Mouse (Mus musculus): ENCODE measurements around the gene Nhp2.
"Not testable (repeated sequence)": the region's sequence is repeated elsewhere in the genome, so short reads cannot be mapped to it uniquely, and the experiment has no call there.

Gene Nhp2

DNA sequence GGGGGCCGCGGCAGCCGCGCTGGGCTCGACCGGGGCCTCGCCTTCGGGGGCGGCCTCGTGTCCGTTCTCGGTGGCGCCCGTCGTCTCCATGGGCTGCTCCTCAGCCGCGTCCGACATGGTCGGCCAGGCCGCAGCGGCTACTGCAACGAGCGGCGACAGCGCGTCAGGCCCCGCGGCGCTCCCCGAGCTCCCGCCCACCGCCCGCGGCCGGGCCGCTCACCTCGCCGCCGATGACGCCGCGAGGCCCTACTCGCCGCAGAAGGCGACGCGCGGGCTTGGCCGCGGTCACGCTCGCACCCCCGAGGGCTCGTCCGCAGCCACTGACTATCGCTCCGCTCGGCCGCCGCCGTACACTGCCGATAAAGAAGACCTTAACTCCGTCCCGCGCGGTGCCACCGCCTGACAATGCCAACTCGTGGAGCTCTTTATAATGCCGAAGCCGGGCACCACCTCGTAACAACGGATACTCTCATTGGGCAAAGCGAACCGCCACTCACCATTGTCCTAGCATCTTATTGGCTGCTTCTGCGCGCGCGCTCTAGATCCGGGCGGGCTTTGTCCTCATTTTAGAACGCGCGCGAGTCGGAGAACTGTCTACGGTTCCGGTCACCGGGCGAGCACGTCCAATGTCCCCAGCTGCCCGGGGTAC lies 13.0 kb upstream of the Nhp2 start, which contains the start of gene Hnrnpab:
TSS of gene Hnrnpab (minus strand) at position 401 of the 649 bp plus-strand sequence.
- DNase-seq (ENCODE audit: low spot score in 2 of 2), result peak; percentile 97

DNA sequence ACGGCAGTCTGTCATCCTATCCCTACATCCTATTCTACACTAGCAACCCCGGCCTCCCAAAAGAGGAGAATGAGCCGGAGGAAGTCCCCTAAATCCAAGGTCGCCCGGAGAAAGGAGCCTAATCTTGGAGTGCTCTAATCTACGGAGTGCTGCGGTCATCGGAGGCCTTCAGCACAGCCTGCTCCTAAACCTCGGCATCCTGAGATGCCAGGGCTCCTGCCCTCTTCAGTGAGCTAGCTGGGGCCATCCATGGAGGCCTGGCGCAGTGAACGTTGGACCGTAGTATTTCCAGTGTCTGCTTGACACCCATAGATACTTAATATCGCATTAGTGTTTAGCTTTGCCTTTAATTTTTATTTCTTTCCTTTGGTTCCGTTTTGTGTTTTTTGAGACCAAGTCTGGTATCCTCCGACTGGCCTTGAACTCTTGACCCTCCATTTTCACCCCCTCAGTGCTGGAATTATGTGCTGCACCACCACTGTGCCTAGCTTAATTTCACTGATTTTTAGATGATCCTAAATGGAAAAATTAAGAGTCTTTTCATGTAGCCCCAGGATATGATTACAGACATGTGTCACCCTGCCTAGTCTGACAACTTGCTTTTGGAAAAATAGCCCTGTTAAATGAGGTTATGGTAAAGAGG lies 12.3 kb upstream of the Nhp2 start:
- no peak for DNase-seq (ENCODE audit: low spot score in 2 of 2)

DNA sequence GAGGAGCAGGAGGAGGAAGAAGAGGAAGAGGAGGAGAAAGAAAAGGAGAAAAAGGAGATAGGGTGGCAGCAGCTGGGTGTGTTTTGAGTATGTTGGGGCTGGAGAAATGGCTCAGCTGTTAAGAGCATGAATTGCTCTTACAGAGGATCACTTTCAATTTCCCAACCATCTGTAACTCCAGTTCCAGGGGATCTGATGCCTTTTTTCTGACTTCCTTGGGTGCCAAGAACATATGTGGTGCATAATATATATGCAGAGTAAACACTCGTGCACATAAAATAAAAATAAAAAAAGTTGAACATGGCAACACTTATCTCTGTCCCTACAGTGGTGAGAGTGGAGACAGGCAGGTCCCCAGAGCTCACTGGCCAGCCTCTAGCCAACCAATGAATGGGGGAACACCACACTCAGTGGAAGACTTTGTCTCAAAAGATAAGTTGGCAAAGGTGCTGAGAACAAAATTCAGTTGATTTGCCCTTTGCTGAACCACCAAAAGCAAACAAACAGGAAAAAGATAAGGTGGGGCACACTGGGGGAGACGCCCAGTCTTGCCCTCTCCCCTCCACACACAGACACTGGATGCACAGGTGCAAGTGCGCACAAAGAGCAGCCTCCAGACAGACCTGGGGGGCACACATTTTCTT lies 10.1 kb upstream of the Nhp2 start:
- DNase-seq (ENCODE audit: low spot score in 2 of 2), result no peak

DNA sequence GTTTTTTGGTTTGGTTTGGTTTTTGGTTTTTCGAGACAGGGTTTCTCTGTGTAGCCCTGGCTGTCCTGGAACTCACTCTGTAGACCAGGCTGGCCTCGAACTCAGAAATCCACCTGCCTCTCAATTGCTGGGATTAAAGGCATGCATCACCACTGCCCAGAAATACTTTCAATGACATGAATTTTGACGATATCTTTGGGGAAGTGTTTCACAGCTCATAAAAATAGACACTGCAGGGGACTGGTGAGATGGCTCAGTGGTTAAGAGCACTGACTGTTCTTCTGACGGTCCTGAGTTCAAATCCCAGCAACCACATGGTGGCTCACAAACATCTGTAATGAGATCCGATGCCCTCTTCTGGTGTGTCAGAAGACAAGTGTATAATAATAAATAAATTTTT lies 9.6 kb upstream of the Nhp2 start:
- not testable (repeated sequence) for DNase-seq (ENCODE audit: low spot score in 2 of 2)

DNA sequence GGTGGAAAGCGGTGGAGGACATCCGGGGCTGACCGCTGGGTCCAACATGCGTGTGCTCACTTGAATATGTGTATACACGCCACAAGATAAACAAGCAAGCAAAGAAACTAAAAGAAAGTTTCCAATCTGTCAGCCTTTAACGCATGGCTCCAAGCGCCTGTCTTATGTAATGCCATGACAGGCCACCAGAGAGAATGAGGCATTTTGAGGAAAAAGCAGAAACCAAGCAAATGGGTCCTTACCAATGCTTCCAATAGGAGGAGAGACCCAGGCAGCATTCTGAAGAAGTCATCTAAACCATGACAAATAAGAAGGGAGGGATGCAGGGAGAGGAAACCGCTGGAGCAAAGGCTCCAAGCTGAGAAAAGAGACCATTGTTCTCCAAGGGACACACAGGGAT lies 5.3 kb upstream of the Nhp2 start:
- DNase-seq (ENCODE audit: low spot score in 2 of 2), result no peak

DNA sequence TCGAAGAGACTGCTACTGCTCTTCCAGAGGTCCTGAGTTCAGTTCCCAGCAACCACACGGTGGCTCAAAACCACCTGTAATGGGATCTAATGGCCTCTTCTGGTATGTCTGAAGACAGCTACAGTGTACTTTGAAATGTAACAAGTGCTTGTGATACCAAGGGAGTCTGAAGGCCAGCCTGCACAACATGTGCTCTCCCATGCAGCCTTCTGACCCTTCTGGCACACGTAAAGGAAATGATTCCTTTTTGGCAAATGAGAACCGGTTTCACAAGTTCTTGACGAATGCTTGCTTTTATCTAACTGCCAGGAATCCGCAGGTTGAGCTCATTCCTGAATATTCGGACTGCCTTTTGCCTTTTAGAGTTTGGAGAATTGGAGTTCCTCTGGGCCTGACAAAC lies 4.4 kb upstream of the Nhp2 start:
- no peak for DNase-seq (ENCODE audit: low spot score in 2 of 2)

DNA sequence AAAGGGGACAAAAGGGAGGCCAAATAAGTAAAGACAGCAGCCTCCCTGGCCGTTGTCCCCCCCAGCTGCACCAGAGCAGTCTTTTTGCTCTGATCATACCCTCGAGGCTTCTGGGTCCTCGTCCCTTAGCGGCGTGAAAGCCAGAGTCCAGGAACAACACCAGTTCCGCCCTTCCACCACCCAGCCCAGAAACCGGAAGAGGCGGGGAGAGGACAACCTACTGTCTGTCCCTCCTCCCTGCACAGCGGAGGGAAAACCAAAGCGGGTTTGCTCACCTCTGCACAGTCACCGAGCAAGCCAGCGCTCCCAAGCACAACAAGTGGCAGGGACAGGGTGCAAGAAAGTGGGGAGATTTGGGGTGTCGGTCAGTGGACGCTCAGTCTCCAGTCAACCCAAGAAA lies 3.9 kb upstream of the Nhp2 start:
- peak; percentile 56 to 58 for DNase-seq (ENCODE audit: low spot score in 2 of 2)

DNA sequence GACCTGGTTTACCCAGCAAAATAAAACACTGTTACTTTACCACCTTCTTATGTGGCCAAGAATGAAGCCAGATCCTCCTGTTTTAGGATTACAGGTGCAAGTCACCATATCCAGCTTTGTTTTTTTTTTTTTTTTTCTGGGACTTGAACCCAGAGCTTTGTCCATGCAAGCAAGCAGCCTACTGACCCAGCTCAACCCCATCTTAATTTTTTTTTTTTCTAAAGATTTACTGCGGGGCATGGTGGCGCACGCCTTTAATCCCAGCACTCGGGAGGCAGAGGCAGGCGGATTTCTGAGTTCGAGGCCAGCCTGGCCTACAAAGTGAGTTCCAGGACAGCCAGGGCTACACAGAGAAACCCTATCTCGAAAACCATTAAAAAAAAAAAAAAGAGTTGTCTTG lies 3.4 kb upstream of the Nhp2 start:
- DNase-seq (ENCODE audit: low spot score in 2 of 2), result not testable (repeated sequence)

DNA sequence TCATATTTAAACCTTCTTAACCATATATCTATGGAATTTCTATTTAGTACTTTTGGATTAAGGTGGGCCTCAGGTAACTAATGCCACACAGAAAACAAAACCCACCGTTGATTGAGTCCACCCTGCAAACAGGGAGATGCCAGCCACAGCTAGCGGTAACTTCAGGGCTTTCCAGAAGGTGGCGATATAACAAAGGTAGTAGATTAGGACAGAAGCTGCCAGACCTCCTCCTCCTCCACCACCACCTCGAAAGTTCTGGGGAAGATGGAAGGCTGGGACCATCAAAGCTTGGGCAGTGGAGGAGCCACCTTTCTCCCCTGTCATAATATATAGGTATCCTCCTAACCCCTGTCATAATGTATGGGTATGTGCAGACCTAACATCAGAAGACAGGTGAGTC lies 1.8 kb upstream of the Nhp2 start:
- peak; percentile 61 to 76 for DNase-seq (ENCODE audit: low spot score in 2 of 2)

DNA sequence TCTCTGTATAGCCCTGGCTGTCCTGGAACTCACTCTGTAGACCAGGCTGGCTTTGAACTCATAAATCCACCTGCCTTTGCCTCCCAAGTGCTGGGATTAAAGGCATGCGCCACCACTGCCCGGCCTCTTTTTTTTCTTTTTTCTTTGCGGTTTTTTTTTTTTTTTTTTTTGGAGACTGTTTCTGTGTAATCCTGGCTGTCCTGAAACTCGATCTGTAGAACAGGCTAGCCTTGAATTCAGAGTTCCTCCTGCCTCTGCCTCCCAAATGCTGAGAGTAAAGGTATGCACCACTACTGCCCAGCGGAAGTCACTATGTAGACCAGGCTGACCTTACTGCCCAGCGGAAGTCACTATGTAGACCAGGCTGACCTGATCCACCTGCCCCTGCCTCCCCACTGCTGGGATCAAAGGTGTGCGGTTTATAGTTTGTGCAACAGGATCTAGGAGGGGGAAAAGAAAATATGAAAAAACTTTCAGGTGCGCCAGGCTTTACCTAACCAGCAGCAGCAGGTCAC lies 584 bp upstream of the Nhp2 start:
- DNase-seq (ENCODE audit: low spot score in 2 of 2), result no peak

DNA sequence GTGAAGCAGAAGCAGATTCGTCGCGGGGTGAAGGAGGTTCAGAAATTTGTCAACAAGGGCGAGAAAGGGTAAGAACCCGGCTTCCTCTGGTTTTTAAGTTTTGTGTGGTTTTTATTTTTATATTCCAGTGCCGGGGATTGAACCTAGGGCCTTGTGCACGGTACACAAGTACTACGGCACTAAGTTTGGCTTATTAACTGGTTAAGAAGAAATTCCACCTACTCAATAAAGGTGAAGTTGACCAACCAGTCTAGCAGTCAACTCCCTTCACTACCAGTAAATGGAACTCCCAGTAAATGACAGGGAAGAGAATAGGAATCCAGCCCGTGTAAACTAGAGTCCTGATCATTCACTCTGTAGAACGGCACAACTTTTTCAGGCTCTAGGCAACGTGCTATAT lies 549 bp downstream of the Nhp2 start:
- no peak for DNase-seq (ENCODE audit: low spot score in 2 of 2)

DNA sequence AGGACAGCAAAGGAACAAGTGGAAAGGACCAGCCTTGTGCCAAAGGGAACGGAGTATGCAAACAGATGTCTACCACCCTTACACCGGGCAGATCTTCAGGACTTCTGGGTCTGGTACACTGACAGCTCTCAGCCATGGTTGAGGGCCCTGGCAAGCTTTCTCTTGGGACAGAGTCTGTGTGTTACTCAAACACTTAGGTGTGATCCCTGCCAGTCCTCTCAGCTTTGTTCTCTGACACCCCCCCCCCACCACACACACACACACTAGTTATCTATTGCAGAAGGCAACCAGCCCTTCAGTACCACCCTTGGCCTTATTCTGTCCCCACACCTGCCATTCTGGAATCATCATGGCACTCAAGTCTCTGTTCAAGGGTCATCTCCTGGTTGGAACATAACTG lies 2.2 kb downstream of the Nhp2 start:
- DNase-seq (ENCODE audit: low spot score in 2 of 2), result no peak

DNA sequence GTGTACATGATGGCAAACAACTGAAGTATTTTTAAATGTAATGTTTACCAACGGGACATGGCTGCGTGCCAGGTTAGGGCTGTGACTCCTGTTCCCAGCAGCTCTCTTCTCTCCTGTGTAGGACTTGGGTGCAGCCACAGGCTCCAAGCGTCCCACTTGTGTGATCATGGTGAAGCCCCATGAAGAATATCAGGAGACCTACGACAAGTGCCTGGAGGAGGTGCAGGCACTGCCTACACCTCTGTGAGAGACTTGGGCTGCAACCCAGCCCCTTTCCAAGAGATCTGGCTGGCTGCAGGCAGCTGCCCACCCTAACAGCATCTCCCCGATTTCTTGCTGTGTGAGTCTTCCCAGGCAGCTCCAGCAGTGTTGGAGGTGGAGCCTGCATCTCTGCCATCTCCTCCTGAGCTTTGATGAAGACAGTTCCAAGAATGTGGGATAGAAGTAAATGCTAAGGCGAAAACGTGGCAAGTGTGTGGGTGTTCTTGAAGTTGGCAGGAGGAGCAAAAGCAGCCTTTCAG lies 3.5 kb downstream of the Nhp2 start:
- no peak for DNase-seq (ENCODE audit: low spot score in 2 of 2)

DNA sequence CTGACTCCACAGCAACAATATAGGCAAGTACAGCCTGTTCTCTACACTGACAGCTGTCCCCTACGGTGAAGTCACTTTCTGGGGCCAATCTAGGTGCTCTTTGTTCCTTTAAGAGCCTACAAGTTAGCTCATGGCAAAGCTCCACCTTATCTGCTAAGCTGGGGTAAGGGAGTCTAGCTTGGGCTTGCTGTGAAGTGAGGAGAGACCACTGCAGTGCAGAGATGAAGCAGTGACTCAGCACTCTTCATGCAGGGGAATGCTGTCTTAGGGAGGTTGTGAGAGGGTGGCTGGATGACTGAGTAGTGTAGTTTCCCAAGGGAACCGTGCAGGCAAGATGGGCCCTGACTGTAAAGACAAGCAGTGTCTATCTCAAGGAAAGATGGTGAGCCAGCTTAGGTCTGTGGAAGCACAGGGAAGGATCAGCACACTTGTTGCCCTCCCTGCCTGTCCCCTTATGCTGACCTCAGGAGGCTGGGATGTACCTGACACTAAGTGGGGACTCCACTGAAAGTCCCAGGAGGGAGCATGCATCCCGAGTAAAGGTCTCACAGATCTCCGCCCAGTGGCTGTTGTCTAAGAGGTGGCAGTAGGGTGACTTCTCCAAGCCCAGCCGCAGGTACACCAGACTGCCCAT lies 5.8 kb downstream of the Nhp2 start:
- no peak for DNase-seq (ENCODE audit: low spot score in 2 of 2)

DNA sequence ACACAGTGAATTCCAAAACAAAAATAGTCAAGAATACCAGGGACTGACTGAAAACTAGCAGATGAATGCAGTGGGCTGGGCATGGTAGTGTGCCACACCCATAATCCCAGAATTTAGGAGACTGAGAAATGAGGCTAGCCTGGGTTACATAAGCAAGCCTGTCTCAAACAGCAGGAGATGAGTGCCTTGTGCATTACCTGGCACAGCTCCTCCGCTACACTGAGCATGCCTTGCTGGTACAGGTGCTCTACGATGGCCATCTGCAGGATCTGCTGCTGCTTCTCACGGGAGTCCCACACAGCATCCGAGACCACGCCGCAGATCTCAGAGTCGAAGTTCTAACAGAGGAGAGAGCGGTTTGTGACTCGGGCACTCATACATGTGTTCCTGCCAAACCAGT lies 7.9 kb downstream of the Nhp2 start:
- no peak for DNase-seq (ENCODE audit: low spot score in 2 of 2)

DNA sequence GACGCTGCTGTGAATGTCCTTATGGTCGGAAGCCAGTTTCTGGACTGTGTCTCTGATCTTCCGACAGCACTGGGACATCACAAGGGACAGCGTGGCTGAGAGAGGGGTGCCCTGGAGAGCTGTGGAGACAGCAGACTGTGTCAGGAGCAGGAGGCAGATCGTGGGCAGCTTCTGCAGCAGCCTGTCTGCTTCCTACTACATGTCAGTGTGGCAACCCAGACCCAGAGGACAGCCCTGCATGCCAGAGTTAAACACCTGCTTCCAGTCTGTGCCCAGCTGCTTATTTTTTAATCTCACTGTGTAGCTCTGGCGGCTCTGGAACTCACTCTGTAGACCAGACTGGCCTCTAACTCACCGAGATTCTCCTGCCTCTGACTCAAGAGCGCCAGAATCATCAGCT lies 8.4 kb downstream of the Nhp2 start:
- no peak for DNase-seq (ENCODE audit: low spot score in 2 of 2)

DNA sequence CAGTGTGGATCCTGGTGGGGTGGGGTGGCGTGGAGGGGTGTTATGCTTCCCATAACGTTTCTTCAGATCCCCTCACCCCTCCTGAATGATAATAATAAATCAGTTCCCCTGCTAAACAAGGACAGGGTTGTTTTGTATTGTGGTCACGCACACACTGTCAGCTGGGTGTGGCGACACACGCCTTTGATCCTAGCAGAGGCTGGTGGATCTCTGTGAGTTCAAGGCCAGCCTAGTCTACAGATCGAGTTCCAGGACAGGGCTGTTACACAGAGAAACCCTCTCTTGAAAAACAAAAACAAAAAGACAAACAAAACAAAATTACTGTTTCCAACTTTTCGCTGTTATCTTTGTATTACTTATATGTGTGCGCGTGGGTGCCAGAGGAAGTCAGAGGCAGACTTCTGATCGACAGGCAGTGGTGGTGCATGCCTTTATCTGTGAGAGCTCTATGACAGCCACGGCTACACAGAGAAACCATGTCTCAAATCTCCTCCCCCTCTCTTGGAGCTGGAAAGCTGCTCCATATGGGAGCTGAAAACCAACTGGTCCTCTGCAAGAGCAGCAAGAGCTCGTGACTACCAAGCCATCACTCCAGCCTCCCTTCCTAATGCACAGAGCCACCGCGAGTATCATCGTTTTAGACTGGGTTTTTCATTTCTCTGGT lies 10.2 kb downstream of the Nhp2 start:
- DNase-seq (ENCODE audit: low spot score in 2 of 2), result no peak

DNA sequence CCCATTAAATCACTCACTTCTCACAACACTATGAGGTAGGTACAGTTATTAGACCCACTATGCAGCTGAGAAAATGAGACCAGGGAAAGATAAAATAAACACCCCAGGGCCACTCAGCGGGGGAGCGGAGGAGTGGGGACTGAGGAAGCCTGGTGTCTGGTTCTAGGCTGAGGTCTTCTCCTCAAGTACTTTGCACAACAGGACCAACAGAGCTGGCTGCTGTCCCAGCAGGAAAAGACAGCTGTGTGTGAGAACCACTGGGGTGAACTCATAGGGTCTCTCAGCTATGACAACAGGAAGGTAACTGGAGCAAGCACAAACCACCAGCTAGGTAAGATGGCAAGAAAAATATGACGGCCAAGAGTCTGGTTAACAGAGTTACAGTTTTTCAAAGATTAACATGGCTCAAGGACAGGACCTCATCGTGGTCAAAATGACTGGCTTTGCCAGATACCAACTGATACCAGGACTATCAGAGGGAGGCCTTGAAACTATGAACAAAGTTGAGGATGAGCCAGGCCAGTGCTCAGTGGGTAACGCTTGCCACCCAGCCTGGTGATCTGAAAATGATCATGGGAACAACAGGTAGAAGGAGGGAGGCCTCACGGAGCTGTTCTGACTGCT lies 12.7 kb downstream of the Nhp2 start:
- no peak for DNase-seq (ENCODE audit: low spot score in 2 of 2)

DNA sequence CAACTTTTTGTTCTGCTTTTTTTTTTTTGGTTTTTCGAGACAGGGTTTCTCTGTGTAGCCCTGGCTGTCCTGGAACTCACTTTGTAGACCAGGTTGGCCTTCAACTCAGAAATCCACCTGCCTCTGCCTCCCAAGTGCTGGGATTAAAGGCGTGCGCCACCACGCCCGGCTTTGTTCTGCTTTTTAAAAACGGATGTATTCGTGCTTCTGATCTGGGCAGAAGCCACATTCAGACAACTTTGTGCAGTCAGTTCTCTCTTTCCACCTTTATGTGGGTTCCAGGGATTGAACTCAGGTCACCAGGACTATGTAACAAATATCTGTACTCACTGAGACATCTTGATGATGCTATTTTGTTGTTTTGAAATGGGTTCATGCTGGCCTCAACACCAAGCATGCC lies 13.7 kb downstream of the Nhp2 start:
- peak in 1 of 2 experiments; percentile 22 for DNase-seq (ENCODE audit: low spot score in 2 of 2)

DNA sequence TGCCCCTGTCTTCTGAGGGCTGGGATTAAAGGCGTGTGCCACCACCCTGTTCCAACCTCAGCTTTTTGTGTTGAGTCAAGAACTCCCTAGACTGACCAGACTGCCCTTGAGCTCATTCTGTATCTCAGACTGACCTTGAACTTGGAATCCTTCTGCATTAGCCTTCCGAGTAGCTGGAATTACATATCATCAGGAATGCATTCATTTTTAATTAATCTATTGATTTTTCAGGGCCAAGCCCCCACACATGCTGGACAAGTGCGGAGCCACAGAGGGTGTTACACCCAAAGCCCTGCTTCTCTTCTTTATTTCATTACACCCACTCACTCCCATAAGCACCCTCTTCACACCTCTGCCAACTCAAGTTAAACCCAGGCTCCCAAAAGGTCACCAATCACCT lies 14.2 kb downstream of the Nhp2 start:
- no peak for DNase-seq (ENCODE audit: low spot score in 2 of 2)

DNA sequence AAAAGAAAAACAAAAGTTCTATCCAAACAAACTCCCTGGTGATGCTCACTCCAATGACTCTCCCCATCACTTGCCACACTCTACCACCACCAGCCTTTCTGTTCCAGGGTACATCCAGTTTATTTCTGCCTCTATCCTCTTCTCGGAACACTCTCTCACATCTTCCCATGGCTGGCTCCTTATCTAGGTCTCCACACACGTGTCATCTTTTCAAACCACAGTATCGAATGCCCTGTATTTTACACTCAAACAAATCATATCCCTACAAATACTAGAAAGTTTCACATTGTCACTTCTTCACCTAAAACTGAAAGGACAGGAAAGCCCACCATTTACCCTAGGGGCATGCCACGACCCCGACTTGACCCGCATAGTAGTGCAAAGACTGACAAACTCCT lies 15.6 kb downstream of the Nhp2 start:
- no peak for DNase-seq (ENCODE audit: low spot score in 2 of 2)
